Mouse (Mus musculus) B cell, adult 67 days (primary cell): Measurements from ENCODE around the gene Slfn3. TPM values are rescaled to one million over a fixed set of nuclear protein-coding genes. Genes with fewer than 3 reads are reported as not detected.

Experiments used
- total RNA-seq, 2 experiments: library from RNA; stranded (reverse); gene quantifications; 4 replicates each; pipeline ENCODE4 v1.2.4; 2023

Slfn3 gene
- 1 to 10 TPM; 1.2 to 4.8 TPM for total RNA-seq

DNA sequence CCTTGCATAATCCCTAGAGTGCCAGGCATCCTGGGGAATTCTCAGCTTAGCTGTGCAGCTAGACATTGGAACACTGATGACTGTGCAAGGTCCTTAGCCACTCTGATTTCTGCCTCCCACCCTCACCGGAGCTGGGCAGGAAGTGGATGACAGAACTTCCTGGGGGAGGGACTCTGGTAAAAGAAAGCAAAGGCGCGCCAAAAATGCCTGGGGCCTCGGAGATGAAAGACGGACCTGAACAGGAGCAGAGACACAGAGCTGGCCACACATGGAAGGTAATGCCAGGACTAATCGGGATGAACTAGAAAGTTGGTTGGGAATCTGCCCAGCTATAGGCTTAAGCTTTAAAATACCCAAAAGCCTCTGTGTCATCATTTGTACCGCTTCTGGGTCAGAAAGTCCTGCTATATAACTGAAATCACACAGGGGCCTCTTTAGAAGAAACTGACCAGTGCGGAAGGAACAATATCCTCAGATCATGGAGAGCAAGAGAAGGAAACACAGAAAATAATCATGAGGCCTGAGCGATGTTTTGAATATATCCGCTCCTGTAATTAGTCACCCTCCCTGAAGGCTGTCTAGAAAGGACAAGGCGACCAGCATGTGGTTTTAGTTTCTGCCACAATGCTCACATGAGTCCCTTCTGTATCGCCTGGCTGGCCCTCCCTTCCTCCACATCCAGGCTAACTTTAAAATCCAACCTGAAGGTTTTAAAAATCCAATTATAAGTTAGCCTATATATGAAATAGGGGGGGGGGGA, at the start of gene Slfn3:
Gene Slfn3 (plus strand): TSS at position 197 of the 760 bp plus-strand sequence.

DNA sequence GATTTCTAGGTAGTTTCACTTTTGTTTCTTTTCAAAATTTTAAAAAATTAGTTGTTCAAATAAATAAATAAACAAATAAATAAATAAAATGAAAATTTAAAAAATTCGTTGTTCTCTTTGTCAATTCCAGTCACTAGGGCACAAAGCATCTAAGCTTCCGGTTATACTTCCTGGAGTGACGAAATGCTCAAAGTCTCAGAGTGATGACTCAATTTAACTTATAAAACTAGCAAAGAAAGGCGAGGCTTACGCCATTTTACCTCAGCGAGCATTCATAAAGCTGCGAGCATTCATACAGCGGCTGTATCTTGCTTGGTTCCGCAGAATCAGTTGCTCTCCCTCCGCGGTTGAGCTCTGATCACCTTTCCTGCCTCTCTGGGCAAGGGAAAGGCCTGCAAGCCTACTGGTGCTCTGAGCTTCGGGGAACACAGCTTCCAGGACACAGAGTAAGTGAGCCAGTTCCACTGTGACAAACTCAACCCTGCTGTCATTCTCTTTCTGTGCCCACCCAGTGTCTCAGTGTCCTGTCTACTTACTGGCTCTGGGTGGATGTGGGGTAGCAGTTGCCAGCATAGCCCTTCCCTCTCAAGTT, 16.1 kb upstream of the Slfn3 start, which contains the start of gene Slfn4:
Gene Slfn4 (plus strand): TSS at position 239 of the 592 bp plus-strand sequence.

Other genes with a start within 250 kb of the Slfn3 start
- gene Slfn5, start 240.0 kb upstream of the Slfn3 start, total RNA-seq, result 10 to 100 TPM; 15.7 to 28.6 TPM
- gene Slfn9, start 199.5 kb upstream of the Slfn3 start, total RNA-seq, result 10 to 100 TPM; 18.8 to 32.2 TPM
- gene Slfn8, start 170.5 kb upstream of the Slfn3 start, total RNA-seq, result 10 to 100 TPM; 42.6 to 59.3 TPM
- 100 to 1,000 TPM; 130 to 144 TPM for gene Slfn2, start 126.2 kb upstream of the Slfn3 start, total RNA-seq
- gene Slfn1, start 74.5 kb upstream of the Slfn3 start, total RNA-seq, result 1 to 10 TPM in 1 of 2 experiments, under 1 TPM in 1; 0.98 to 1.1 TPM
- gene Slfn4, start 16.1 kb upstream of the Slfn3 start, total RNA-seq, result under 1 TPM; 0.30 to 0.52 TPM
- not detected for gene Slfn14, start 95.4 kb downstream of the Slfn3 start, total RNA-seq
- 100 to 1,000 TPM; 139 to 156 TPM for gene Ap2b1, start 107.7 kb downstream of the Slfn3 start, total RNA-seq
- 10 to 100 TPM; 22.3 to 22.6 TPM for gene Pex12, start 111.3 kb downstream of the Slfn3 start, total RNA-seq
- gene Rasl10b, start 217.8 kb downstream of the Slfn3 start, total RNA-seq, result under 1 TPM; 0.44 to 0.62 TPM
- not detected for gene Gas2l2, start 238.1 kb downstream of the Slfn3 start, total RNA-seq
- gene 1700020L24Rik, start 246.3 kb downstream of the Slfn3 start, total RNA-seq, result 1 to 10 TPM in 1 of 2 experiments, not detected in 1; 1.1 TPM